Mouse (Mus musculus) spleen, adult 2 months (tissue): ENCODE results near the gene Ren1. TPM values are rescaled to one million over a fixed set of nuclear protein-coding genes. Genes with fewer than 3 reads are reported as not detected.

Source experiments
- DNase-seq, 2 experiments: peaks; one replicate each; pipeline versions ENCODE4 v3.0.0 to v3.0.0-alpha.2; 2012 to 2021; ENCODE audit warnings: low spot score in 2 of 2, low read depth in 1 of 2
- H3K27ac ChIP-seq: fragments of 200-500 bp; 2 replicates; pipeline ENCODE4 v1.5.1; 2012; ENCODE audit warnings: low read length, inconsistent platforms; ENCODE audit not compliant: insufficient read depth
- H3K27me3 ChIP-seq: fragments of 200-500 bp; 2 replicates; pipeline ENCODE4 v1.6.1; 2012; ENCODE audit warnings: mild to moderate bottlenecking, moderate library complexity, low read length, inconsistent platforms; ENCODE audit not compliant: control insufficient read depth, insufficient read depth
- H3K36me3 ChIP-seq: fragments of 200-500 bp; 2 replicates; pipeline ENCODE4 v1.6.1; 2012; ENCODE audit warnings: mild to moderate bottlenecking, low read length, inconsistent platforms; ENCODE audit not compliant: control insufficient read depth, insufficient read depth
- H3K4me1 ChIP-seq: fragments of 200-500 bp; 2 replicates; pipeline ENCODE4 v1.6.1; 2011; ENCODE audit warnings: inconsistent platforms; ENCODE audit not compliant: control insufficient read depth, insufficient read depth, insufficient read length
- H3K4me3 ChIP-seq: fragments of 200-500 bp; 2 replicates; pipeline ENCODE4 v1.5.1; 2011; ENCODE audit warnings: mild to moderate bottlenecking, inconsistent platforms; ENCODE audit not compliant: insufficient read depth, insufficient read length; ENCODE audit errors: extremely low read depth
- CTCF ChIP-seq: fragments of 200-500 bp; IDR thresholded peaks from 2 replicates; pipeline ENCODE4 v1.5.1; 2011; ENCODE audit warnings: mild to moderate bottlenecking, inconsistent platforms; ENCODE audit not compliant: insufficient read depth, insufficient read length, insufficient replicate concordance; ENCODE audit errors: extremely low read depth
- POLR2A ChIP-seq: fragments of 200-500 bp; IDR thresholded peaks from 2 replicates; pipeline ENCODE4 v1.6.1; 2011; ENCODE audit warnings: low read depth, low read length, inconsistent platforms
- WGBS: fragments of 180-500 bp; shearing (Covaris S2); methylation state at CpG from one replicate; pipeline ENCODE4 v1.1.7; 2018; 5-methylcytosine and 5-hydroxymethylcytosine counted together
- polyA plus RNA-seq: library from polyadenylated mRNA; depleted of rRNA; stranded (reverse); fragments of >200 nt; gene quantifications from 2 replicates; pipeline ENCODE4 v1.2.3, GENCODE M21; 2012

Gene Ren1
- polyA plus RNA-seq, 1 experiment = not detected

DNA sequence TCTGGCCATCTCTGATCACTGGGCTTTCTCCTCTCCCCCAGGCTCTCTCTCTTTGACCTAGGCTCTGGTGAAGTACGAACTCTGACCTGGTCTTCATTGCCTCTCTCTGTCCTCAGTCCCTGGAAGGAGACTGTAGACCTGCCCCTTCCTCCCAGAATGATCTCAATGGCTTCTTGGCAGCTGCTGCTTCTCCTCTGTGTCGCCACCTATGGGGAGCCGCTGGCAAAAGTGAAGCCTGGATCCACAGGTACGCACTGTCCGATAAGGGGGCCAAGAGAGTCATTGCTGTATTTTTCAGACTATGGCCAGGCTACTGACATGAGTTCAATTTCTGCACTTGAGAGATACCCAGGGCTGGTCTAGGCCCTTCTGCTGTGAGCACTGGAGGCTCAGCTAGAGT is 23.2 kb upstream of the Ren1 start:
- H3K27ac ChIP-seq = no peak overlapping the region

DNA sequence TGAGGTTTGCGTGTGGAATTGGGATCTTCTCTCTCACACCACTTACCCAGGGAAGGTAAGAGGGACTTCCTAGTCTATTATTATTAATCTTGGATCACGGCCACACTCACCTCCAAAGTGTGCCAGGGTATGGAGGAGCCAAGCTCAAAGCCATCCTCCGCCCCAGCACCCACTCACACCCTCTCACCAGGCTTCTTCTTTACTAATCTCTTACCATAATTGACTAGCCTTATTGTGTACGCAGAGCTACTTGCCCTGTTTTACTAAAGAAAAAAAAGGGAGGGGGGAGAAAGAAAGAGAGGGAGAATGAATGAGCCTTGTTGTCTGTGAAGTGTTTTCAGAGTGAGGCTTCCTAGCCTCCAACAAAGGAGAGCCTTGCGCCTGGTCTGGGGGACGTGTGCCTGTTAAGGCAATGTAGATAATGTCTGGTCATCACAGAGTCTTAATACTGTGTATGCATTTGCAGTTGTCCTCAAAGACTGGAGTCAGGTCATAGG is 22.0 kb upstream of the Ren1 start:
- Histone ChIP-seq H3K4me3 (no peak overlapping the region), H3K36me3 (no peaks in the 10 kb centered on the region), H3K27me3 (0 out of 2 replicates have a peak, but pooled peaks cover 2% of the 10 kb centered on the region), H3K27ac (no peak overlapping the region), H3K4me1 (peaks cover 4% of the 10 kb centered on the region; the same call in 1 of the 2 replicates)
- TF ChIP-seq CTCF (no peak), POLR2A (no peak)
- WGBS = 88% methylated on average over 6 of the region's 6 CpGs
- DNase-seq = no peak

More for the DNA sequence above, 23.2 kb upstream of the Ren1 start:
- WGBS = 73% methylated on average over 5 of the region's 5 CpGs
- peaks cover 4% of the 10 kb centered on the region; the same call in 1 of the 2 replicates for H3K4me1 ChIP-seq
- DNase-seq = no peak
- no peaks in the 10 kb centered on the region for H3K36me3 ChIP-seq
- H3K27me3 ChIP-seq = 0 out of 2 replicates have a peak, but pooled peaks cover 2% of the 10 kb centered on the region
- TF ChIP-seq CTCF (no peak), POLR2A (no peak)
- H3K4me3 ChIP-seq = no peak overlapping the region

DNA sequence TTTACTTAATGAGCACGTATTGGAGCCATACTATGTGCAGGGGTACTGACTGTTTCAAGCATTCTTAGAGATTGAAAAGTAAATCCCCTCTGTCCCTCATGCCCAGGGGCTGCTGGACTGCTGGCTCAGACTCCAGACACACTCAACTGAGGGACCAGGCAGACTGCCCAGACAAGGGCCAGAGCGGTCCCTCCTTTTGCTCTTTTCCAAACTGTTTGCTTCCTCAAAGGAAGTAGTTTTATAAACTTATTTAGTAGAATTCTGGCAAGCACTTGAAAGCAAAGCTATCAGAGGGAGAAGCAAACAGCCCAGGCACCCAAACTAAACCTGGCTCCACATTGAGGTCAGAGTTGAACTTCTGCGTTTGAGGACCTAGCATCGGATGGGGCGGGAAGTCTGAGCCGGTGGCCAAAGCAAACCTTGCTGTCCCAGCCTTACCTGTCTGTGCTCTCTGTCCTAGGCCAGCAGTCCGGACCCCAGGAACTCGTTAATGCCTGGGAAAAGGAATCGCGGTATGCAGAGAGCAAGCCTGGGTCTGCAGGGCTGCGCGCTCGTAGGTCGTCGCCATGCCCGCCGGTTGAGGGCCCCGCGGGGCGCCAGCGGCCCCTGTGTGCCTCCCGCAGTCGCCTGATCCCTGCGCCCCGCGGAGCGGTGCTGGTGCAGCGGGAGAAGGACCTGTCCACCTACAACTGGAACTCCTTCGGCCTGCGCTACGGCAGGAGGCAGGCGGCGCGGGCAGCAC is 21.2 kb upstream of the Ren1 start:
- Histone ChIP-seq H3K27ac (no peak overlapping the region), H3K4me1 (peaks cover 4% of the 10 kb centered on the region; the same call in 1 of the 2 replicates), H3K27me3 (0 out of 2 replicates have a peak, but pooled peaks cover 2% of the 10 kb centered on the region), H3K36me3 (no peaks in the 10 kb centered on the region), H3K4me3 (no peak overlapping the region)
- DNase-seq = no peak
- TF ChIP-seq CTCF = no peak
- TF ChIP-seq POLR2A = no peak
- WGBS = 16% methylated on average over 34 of the region's 34 CpGs

GRCm38 (mm10) chr1:133329638-133329964 is 20.7 kb upstream of the Ren1 start:
- WGBS = 27% methylated on average over 7 of the region's 7 CpGs
- Histone ChIP-seq H3K27ac (no peak overlapping the region), H3K27me3 (0 out of 2 replicates have a peak, but pooled peaks cover 2% of the 10 kb centered on the region)

DNA sequence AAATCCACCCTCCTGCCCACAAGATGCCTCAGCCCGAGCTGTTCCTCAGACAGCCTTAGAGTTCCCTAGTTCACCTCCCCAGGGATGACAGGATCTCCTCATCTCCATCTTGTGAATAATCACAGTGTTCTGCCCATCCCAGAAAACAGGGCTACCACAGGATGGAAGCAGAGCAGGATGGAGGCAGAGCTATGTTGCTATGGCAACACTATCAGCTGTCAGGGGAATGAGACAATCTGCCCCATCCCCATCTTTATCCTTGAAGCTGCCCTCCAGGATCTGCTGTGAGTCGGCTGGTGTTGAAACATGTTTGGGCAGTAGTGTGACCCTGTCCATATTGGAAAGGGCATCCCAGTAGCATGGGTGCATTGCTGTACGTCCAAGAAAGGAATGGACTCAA is 19.2 kb upstream of the Ren1 start:
- no peak for DNase-seq
- TF ChIP-seq CTCF = no peak
- TF ChIP-seq POLR2A = no peak
- Histone ChIP-seq H3K36me3 (no peaks in the 10 kb centered on the region), H3K27me3 (0 out of 2 replicates have a peak, but pooled peaks cover 2% of the 10 kb centered on the region), H3K4me1 (peaks cover 4% of the 10 kb centered on the region; the same call in 1 of the 2 replicates), H3K27ac (no peak overlapping the region), H3K4me3 (no peak overlapping the region)
- WGBS = 77% methylated on average over 3 of the region's 3 CpGs

More at GRCm38 (mm10) chr1:133329638-133329964, 20.7 kb upstream of the Ren1 start:
- TF ChIP-seq POLR2A = no peak
- TF ChIP-seq CTCF = no peak
- Histone ChIP-seq H3K4me3 (no peak overlapping the region), H3K36me3 (no peaks in the 10 kb centered on the region), H3K4me1 (peaks cover 4% of the 10 kb centered on the region; the same call in 1 of the 2 replicates)
- no peak for DNase-seq

DNA sequence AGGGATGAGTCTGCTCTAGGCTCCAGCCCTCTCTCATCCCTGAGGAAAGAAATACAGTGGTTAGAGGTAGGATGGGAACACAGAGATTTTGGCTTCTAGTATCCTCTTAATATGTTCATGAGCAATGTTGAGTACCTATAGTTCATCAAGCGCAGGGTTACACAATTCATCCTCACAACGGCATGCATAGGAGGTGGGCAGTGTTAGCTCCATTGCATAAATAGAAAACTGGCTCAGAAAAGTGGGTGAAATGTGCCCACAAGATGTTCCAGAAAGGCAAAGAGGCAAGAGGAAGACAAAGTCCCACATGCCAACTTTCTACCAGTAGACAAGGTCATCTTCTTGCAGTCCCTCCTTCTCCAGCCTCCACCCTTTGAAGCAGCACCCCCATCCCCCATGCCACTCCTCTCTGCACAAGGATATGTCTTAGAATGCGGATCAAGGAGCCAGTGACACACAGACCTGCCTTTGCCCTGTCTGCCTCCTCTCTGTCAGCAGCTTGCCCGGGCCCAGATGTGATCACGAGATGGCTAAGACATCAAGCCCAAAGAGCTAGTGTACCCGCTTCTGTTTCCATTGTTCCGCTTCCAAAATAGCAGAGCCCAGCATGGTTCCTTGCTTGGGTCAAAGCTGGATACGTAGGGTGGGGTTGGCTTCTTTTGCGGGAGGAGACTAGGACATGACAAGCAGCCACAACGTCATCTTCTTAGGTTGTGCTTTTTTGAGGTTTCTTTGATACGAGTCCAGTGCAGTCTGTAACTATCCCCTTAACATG is 17.5 kb upstream of the Ren1 start:
- no peaks in the 10 kb centered on the region for H3K36me3 ChIP-seq
- DNase-seq = no peak
- 0 out of 2 replicates have a peak, but pooled peaks cover 2% of the 10 kb centered on the region for H3K27me3 ChIP-seq
- H3K27ac ChIP-seq = no peak overlapping the region
- TF ChIP-seq CTCF = no peak
- whole genome bisulfite sequencing = 87% methylated on average over 11 of the region's 11 CpGs
- peaks cover 4% of the 10 kb centered on the region; the same call in 1 of the 2 replicates for H3K4me1 ChIP-seq
- no peak overlapping the region for H3K4me3 ChIP-seq
